Mouse (Mus musculus): ENCODE measurements around the gene Mrpl53. TPM values are rescaled to one million over a fixed set of nuclear protein-coding genes. Genes with fewer than 3 reads are reported as not detected.

Mrpl53 gene
- polyA plus RNA-seq, 1 experiment from 2014 or later, result 129 TPM

GRCm38 (mm10) chr6:83084477-83084876, 24.4 kb upstream of the Mrpl53 start:
- WGBS, result 4% methylated on average over 6 of the region's 6 CpGs

GRCm38 (mm10) chr6:83086121-83087035, 22.5 kb upstream of the Mrpl53 start, which contains the start of gene Lbx2:
Gene Lbx2 (plus strand): TSS chr6:83086367.
- Histone ChIP-seq H3K9me3 (replicated peaks; ENCODE audit: control insufficient read depth, low read length) (no peaks in the 10 kb centered on the region), H3K27ac (replicated peaks; ENCODE audit: low read depth, low read length) (no peak within 1 kb of the TSS), H3K4me3 (ENCODE audit: low read depth, low read length) (peak within 1 kb of the TSS; percentile 6; the same call in 1 of the 2 replicates), H3K36me3 (replicated peaks; ENCODE audit: control insufficient read depth, insufficient read depth, low read depth, low read length) (no peaks in the 10 kb centered on the region), H3K4me1 (ENCODE audit: control insufficient read depth, insufficient read depth, low read length) (peaks cover 8% of the 10 kb centered on the region), H3K4me2 (ENCODE audit: low read depth, low read length) (peak within 1 kb of the TSS; percentile 33), H3K27me3 (ENCODE audit: control insufficient read depth, insufficient read depth, low read length) (peaks cover 72% of the 10 kb centered on the region), H3K9ac (replicated peaks; ENCODE audit: low read length) (peak within 1 kb of the TSS; percentile 4)
- no peak for DNase-seq (ENCODE audit: low spot score)
- ATAC-seq (replicated peaks; ENCODE audit: insufficient number of reproducible peaks, low FRiP score, low TSS enrichment, low read depth), result no peak
- WGBS, result 4% methylated on average over 40 of the region's 42 CpGs

More at GRCm38 (mm10) chr6:83084477-83084876, 24.4 kb upstream of the Mrpl53 start:
- Histone ChIP-seq H3K4me1 (ENCODE audit: control insufficient read depth, insufficient read depth, low read length) (peaks cover 8% of the 10 kb centered on the region), H3K9me3 (replicated peaks; ENCODE audit: control insufficient read depth, low read length) (no peaks in the 10 kb centered on the region), H3K4me3 (ENCODE audit: low read depth, low read length) (no peak overlapping the region), H3K4me2 (ENCODE audit: low read depth, low read length) (no peak overlapping the region), H3K9ac (replicated peaks; ENCODE audit: low read length) (no peak overlapping the region), H3K27me3 (ENCODE audit: control insufficient read depth, insufficient read depth, low read length) (peaks cover 62% of the 10 kb centered on the region), H3K36me3 (replicated peaks; ENCODE audit: control insufficient read depth, insufficient read depth, low read depth, low read length) (no peaks in the 10 kb centered on the region), H3K27ac (replicated peaks; ENCODE audit: low read depth, low read length) (no peak overlapping the region)
- ATAC-seq (replicated peaks; ENCODE audit: insufficient number of reproducible peaks, low FRiP score, low TSS enrichment, low read depth) (0 out of 2 replicates have a peak, but pooled peaks have one; percentile 5), DNase-seq (ENCODE audit: low spot score) (no peak)

GRCm38 (mm10) chr6:83087205-83087925, 21.5 kb upstream of the Mrpl53 start:
- Histone ChIP-seq H3K36me3 (replicated peaks; ENCODE audit: control insufficient read depth, insufficient read depth, low read depth, low read length) (no peaks in the 10 kb centered on the region), H3K9ac (replicated peaks; ENCODE audit: low read length) (no peak overlapping the region; the same call in 1 of the 2 replicates), H3K4me1 (ENCODE audit: control insufficient read depth, insufficient read depth, low read length) (peaks cover 8% of the 10 kb centered on the region), H3K27me3 (ENCODE audit: control insufficient read depth, insufficient read depth, low read length) (peaks cover 71% of the 10 kb centered on the region), H3K4me2 (ENCODE audit: low read depth, low read length) (peak overlapping the region; percentile 27), H3K27ac (replicated peaks; ENCODE audit: low read depth, low read length) (no peak overlapping the region), H3K9me3 (replicated peaks; ENCODE audit: control insufficient read depth, low read length) (no peaks in the 10 kb centered on the region), H3K4me3 (ENCODE audit: low read depth, low read length) (peak overlapping the region; percentile 21)
- DNase-seq (ENCODE audit: low spot score), result no peak
- 1% methylated on average over 47 of the region's 47 CpGs for WGBS
- no peak for ATAC-seq (replicated peaks; ENCODE audit: insufficient number of reproducible peaks, low FRiP score, low TSS enrichment, low read depth)

- peak overlapping the region; percentile 27 for H3K4me2 ChIP-seq (ENCODE audit: low read depth, low read length)
- WGBS, result 6% methylated on average over 9 of the region's 9 CpGs
- H3K36me3 ChIP-seq (replicated peaks; ENCODE audit: control insufficient read depth, insufficient read depth, low read depth, low read length), result no peaks in the 10 kb centered on the region
- H3K4me1 ChIP-seq (ENCODE audit: control insufficient read depth, insufficient read depth, low read length), result peaks cover 8% of the 10 kb centered on the region
- H3K27ac ChIP-seq (replicated peaks; ENCODE audit: low read depth, low read length), result no peak overlapping the region
- DNase-seq (ENCODE audit: low spot score) (no peak), ATAC-seq (replicated peaks; ENCODE audit: insufficient number of reproducible peaks, low FRiP score, low TSS enrichment, low read depth) (no peak)
- no peak overlapping the region for H3K4me3 ChIP-seq (ENCODE audit: low read depth, low read length)
- H3K9me3 ChIP-seq (replicated peaks; ENCODE audit: control insufficient read depth, low read length), result no peaks in the 10 kb centered on the region
- H3K9ac ChIP-seq (replicated peaks; ENCODE audit: low read length), result no peak overlapping the region; the same call in 1 of the 2 replicates
- peaks cover 67% of the 10 kb centered on the region for H3K27me3 ChIP-seq (ENCODE audit: control insufficient read depth, insufficient read depth, low read length)
These were observed 20.9 kb upstream of the Mrpl53 start for GRCm38 (mm10) chr6:83087926-83088260.

- Histone ChIP-seq H3K9ac (replicated peaks; ENCODE audit: low read length) (no peak overlapping the region), H3K4me1 (ENCODE audit: control insufficient read depth, insufficient read depth, low read length) (no peaks in the 10 kb centered on the region), H3K9me3 (replicated peaks; ENCODE audit: control insufficient read depth, low read length) (no peaks in the 10 kb centered on the region), H3K27me3 (ENCODE audit: control insufficient read depth, insufficient read depth, low read length) (peaks cover 25% of the 10 kb centered on the region), H3K4me3 (ENCODE audit: low read depth, low read length) (no peak overlapping the region), H3K4me2 (ENCODE audit: low read depth, low read length) (no peak overlapping the region), H3K27ac (replicated peaks; ENCODE audit: low read depth, low read length) (no peak overlapping the region), H3K36me3 (replicated peaks; ENCODE audit: control insufficient read depth, insufficient read depth, low read depth, low read length) (no peaks in the 10 kb centered on the region)
- no peak for DNase-seq (ENCODE audit: low spot score)
- 33% methylated on average over 6 of the region's 6 CpGs for WGBS
- ATAC-seq (replicated peaks; ENCODE audit: insufficient number of reproducible peaks, low FRiP score, low TSS enrichment, low read depth), result no peak
These were observed 16.3 kb upstream of the Mrpl53 start for GRCm38 (mm10) chr6:83092416-83093127.

- Histone ChIP-seq H3K27ac (replicated peaks; ENCODE audit: low read depth, low read length) (no peak overlapping the region), H3K9me3 (replicated peaks; ENCODE audit: control insufficient read depth, low read length) (no peaks in the 10 kb centered on the region), H3K27me3 (ENCODE audit: control insufficient read depth, insufficient read depth, low read length) (no peaks in the 10 kb centered on the region), H3K4me1 (ENCODE audit: control insufficient read depth, insufficient read depth, low read length) (no peaks in the 10 kb centered on the region), H3K4me3 (ENCODE audit: low read depth, low read length) (no peak overlapping the region), H3K4me2 (ENCODE audit: low read depth, low read length) (no peak overlapping the region), H3K9ac (replicated peaks; ENCODE audit: low read length) (no peak overlapping the region), H3K36me3 (replicated peaks; ENCODE audit: control insufficient read depth, insufficient read depth, low read depth, low read length) (no peaks in the 10 kb centered on the region)
- 40% methylated on average over 6 of the region's 6 CpGs for WGBS
- no peak for ATAC-seq (replicated peaks; ENCODE audit: insufficient number of reproducible peaks, low FRiP score, low TSS enrichment, low read depth)
- DNase-seq (ENCODE audit: low spot score), result no peak
These were observed 12.9 kb upstream of the Mrpl53 start for GRCm38 (mm10) chr6:83095968-83096367.

GRCm38 (mm10) chr6:83098411-83098810, 10.4 kb upstream of the Mrpl53 start:
- H3K9me3 ChIP-seq (replicated peaks; ENCODE audit: control insufficient read depth, low read length), result no peaks in the 10 kb centered on the region
- no peak overlapping the region for H3K9ac ChIP-seq (replicated peaks; ENCODE audit: low read length)
- 70% methylated on average over 2 of the region's 2 CpGs for WGBS
- no peak for ATAC-seq (replicated peaks; ENCODE audit: insufficient number of reproducible peaks, low FRiP score, low TSS enrichment, low read depth)
- no peak overlapping the region for H3K4me3 ChIP-seq (ENCODE audit: low read depth, low read length)
- H3K27me3 ChIP-seq (ENCODE audit: control insufficient read depth, insufficient read depth, low read length), result no peaks in the 10 kb centered on the region; the same call in none of the 2 replicates
- peaks cover 3% of the 10 kb centered on the region; the same call in 1 of the 2 replicates for H3K4me1 ChIP-seq (ENCODE audit: control insufficient read depth, insufficient read depth, low read length)
- H3K4me2 ChIP-seq (ENCODE audit: low read depth, low read length), result no peak overlapping the region
- no peak for DNase-seq (ENCODE audit: low spot score)
- no peaks in the 10 kb centered on the region for H3K36me3 ChIP-seq (replicated peaks; ENCODE audit: control insufficient read depth, insufficient read depth, low read depth, low read length)
- no peak overlapping the region for H3K27ac ChIP-seq (replicated peaks; ENCODE audit: low read depth, low read length)

All from embryonic facial prominence, embryonic 11.5 days (tissue).